In genomic region chr15:80417066-80417465, GRCm38 (mm10) we compare ENCODE assay signal across 13 mouse cellular contexts.
"Had no signal": no experiment of that assay in that cellular context is flagged by ENCODE, and none has a peak within 500 bp of the region (broad histone marks: within the 10 kb centered on the region; RNA-seq: fewer than 3 reads in every experiment).

No protein-coding gene starts in this region.

- H3K9ac ChIP-seq: kidney, embryonic 15.5 days; liver, embryonic 15.5 days; midbrain, embryonic 12.5 days; stomach, embryonic 15.5 days had no signal

- H3K4me1 ChIP-seq: liver, embryonic 15.5 days; midbrain, embryonic 12.5 days; stomach, embryonic 15.5 days had no signal

- H3K36me3 ChIP-seq: kidney, embryonic 15.5 days; limb, embryonic 10.5 days; liver, embryonic 15.5 days; midbrain, embryonic 12.5 days; stomach, embryonic 15.5 days had no signal

- H3K4me2 ChIP-seq: kidney, embryonic 15.5 days; liver, embryonic 11.5 days; liver, embryonic 15.5 days; midbrain, embryonic 12.5 days; stomach, embryonic 15.5 days had no signal

- H3K9me3 ChIP-seq: kidney, embryonic 15.5 days; limb, embryonic 10.5 days; liver, embryonic 15.5 days; midbrain, embryonic 12.5 days; stomach, embryonic 15.5 days had no signal

- DNase-seq: kidney, adult 2 months; kidney, postnatal 25 days; lung, adult 2 months; lung, postnatal 10 days; thymus, postnatal 14 days had no signal

- H3K27ac ChIP-seq: kidney, embryonic 15.5 days; left cerebral cortex, adult 2 months; limb, embryonic 10.5 days; liver, embryonic 15.5 days; macrophage; midbrain, embryonic 12.5 days; stomach, embryonic 15.5 days had no signal

- H3K4me3 ChIP-seq: kidney, embryonic 15.5 days; left cerebral cortex, adult 2 months; limb, embryonic 10.5 days; liver, embryonic 15.5 days; midbrain, embryonic 12.5 days; stomach, embryonic 15.5 days had no signal

- H3K27me3 ChIP-seq: kidney, embryonic 15.5 days; liver, embryonic 15.5 days; midbrain, embryonic 12.5 days; stomach, embryonic 15.5 days had no signal
